Comparison of ENCODE assay signal across 19 mouse cellular contexts in the genomic region with DNA sequence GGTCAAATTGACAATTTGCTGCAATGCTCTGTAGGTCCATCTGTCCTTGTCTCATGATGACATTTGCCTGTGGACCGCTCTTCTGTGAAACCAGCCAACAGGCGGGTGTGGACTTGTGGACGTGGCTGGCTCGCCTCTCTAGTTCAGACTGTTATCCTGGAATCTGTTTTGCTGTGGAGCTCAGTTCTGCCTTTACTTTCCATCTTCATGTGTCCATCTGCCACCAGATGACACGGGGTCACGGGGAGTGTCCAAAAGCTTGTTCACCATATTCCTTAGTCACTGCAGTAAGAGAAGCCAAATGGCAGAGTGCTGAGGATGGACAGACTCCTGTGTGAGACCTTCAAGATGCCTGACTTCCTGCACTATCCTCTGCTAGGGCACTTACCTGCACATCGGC. TPM values are rescaled to one million over a fixed set of nuclear protein-coding genes. Genes with fewer than 3 reads are reported as not detected.
DNase-seq lines count a peak whose midpoint lies in the region; ATAC-seq and TF ChIP-seq lines count a peak whose summit lies in the region.
"Had no signal": no experiment of that assay in that cellular context is flagged by ENCODE, and none has a peak within 500 bp of the region (broad histone marks: within the 10 kb centered on the region; RNA-seq: fewer than 3 reads in every experiment).

No protein-coding gene starts in this region.

- H3K4me1 ChIP-seq in forebrain, embryonic 13.5 days = peaks cover 32% of the 10 kb centered on the region
- H3K4me1 ChIP-seq in forebrain, embryonic 10.5 days = no peaks in the 10 kb centered on the region
- H3K4me1 ChIP-seq in hindbrain, embryonic 10.5 days (replicated peaks) = peaks cover 15% of the 10 kb centered on the region
- H3K4me1 ChIP-seq in hindbrain, embryonic 16.5 days (ENCODE audit: control insufficient read depth, insufficient read depth, low read depth, low read length) = no peaks in the 10 kb centered on the region
- H3K4me1 ChIP-seq in midbrain, embryonic 13.5 days (replicated peaks) = peaks cover 27% of the 10 kb centered on the region
- H3K4me1 ChIP-seq in midbrain, embryonic 15.5 days = peaks cover 17% of the 10 kb centered on the region
- no peaks in the 10 kb centered on the region; the same call in 1 of the 2 replicates for H3K4me1 ChIP-seq in lung, postnatal 0 days (ENCODE audit: insufficient read depth, low read depth, low read length)
- H3K4me1 ChIP-seq: embryonic facial prominence, embryonic 13.5 days had no signal

- H3K4me3 ChIP-seq in forebrain, embryonic 13.5 days = no peak overlapping the region
- no peak overlapping the region for H3K4me3 ChIP-seq in forebrain, embryonic 10.5 days
- no peak overlapping the region for H3K4me3 ChIP-seq in hindbrain, embryonic 10.5 days
- H3K4me3 ChIP-seq in hindbrain, embryonic 16.5 days (ENCODE audit: low read length) = no peak overlapping the region
- H3K4me3 ChIP-seq in midbrain, embryonic 13.5 days (replicated peaks) = no peak overlapping the region
- H3K4me3 ChIP-seq in midbrain, embryonic 15.5 days = no peak overlapping the region
- H3K4me3 ChIP-seq in lung, postnatal 0 days (ENCODE audit: low read depth, low read length) = no peak overlapping the region
- H3K4me3 ChIP-seq: embryonic facial prominence, embryonic 13.5 days; gastrocnemius, adult 2 months; heart, embryonic 13.5 days had no signal

- no peak for DNase-seq in forebrain, embryonic 10.5 days (ENCODE audit: extremely low spot score, low spot score)
- no peak for DNase-seq in hindbrain, embryonic 10.5 days (ENCODE audit: low spot score)
- DNase-seq in lung, postnatal 0 days (ENCODE audit: low spot score) = no peak
- DNase-seq: adrenal gland, adult 2 months; adrenal gland, postnatal 25 days; cerebellum, adult 2 months; gastrocnemius, adult 2 months; gastrocnemius, postnatal 25 days; heart, postnatal 4 days; kidney, adult 8-10 months had no signal

- no peak for TF ChIP-seq CTCF in lung, postnatal 0 days (IDR thresholded peaks at IDR 0.05)

- no peak for TF ChIP-seq EP300 in lung, postnatal 0 days (IDR thresholded peaks at IDR 0.05)

- peaks cover 6% of the 10 kb centered on the region; the same call in 1 of the 2 replicates for H3K36me3 ChIP-seq in forebrain, embryonic 13.5 days (ENCODE audit: poor library complexity, severe bottlenecking)
- H3K36me3 ChIP-seq in forebrain, embryonic 10.5 days (replicated peaks) = peaks cover 2% of the 10 kb centered on the region; the same call in 1 of the 2 replicates
- H3K36me3 ChIP-seq in hindbrain, embryonic 10.5 days = no peaks in the 10 kb centered on the region
- no peaks in the 10 kb centered on the region for H3K36me3 ChIP-seq in hindbrain, embryonic 16.5 days (ENCODE audit: control insufficient read depth, insufficient read depth, low read length)
- no peaks in the 10 kb centered on the region for H3K36me3 ChIP-seq in midbrain, embryonic 13.5 days
- no peaks in the 10 kb centered on the region for H3K36me3 ChIP-seq in midbrain, embryonic 15.5 days (replicated peaks)
- no peaks in the 10 kb centered on the region for H3K36me3 ChIP-seq in lung, postnatal 0 days (ENCODE audit: insufficient read depth, low read length)
- H3K36me3 ChIP-seq: embryonic facial prominence, embryonic 13.5 days had no signal

- no peaks in the 10 kb centered on the region for H3K27me3 ChIP-seq in forebrain, embryonic 13.5 days
- H3K27me3 ChIP-seq in forebrain, embryonic 10.5 days (ENCODE audit: poor library complexity, severe bottlenecking) = no peaks in the 10 kb centered on the region
- H3K27me3 ChIP-seq in hindbrain, embryonic 10.5 days (ENCODE audit: insufficient read depth, poor library complexity, severe bottlenecking) = no peaks in the 10 kb centered on the region
- no peaks in the 10 kb centered on the region for H3K27me3 ChIP-seq in hindbrain, embryonic 16.5 days (replicated peaks; ENCODE audit: control insufficient read depth, insufficient read depth, low read length)
- H3K27me3 ChIP-seq in midbrain, embryonic 13.5 days = no peaks in the 10 kb centered on the region
- no peaks in the 10 kb centered on the region for H3K27me3 ChIP-seq in midbrain, embryonic 15.5 days (replicated peaks)
- H3K27me3 ChIP-seq in lung, postnatal 0 days (replicated peaks; ENCODE audit: insufficient read depth, low read length) = no peaks in the 10 kb centered on the region
- H3K27me3 ChIP-seq: embryonic facial prominence, embryonic 13.5 days; heart, embryonic 13.5 days had no signal

- no peak overlapping the region for H3K4me2 ChIP-seq in forebrain, embryonic 13.5 days
- H3K4me2 ChIP-seq in hindbrain, embryonic 16.5 days (ENCODE audit: low read length) = no peak overlapping the region
- H3K4me2 ChIP-seq in midbrain, embryonic 13.5 days (replicated peaks) = no peak overlapping the region
- H3K4me2 ChIP-seq in midbrain, embryonic 15.5 days = no peak overlapping the region
- no peak overlapping the region for H3K4me2 ChIP-seq in lung, postnatal 0 days (replicated peaks; ENCODE audit: low read depth, low read length)
- H3K4me2 ChIP-seq: embryonic facial prominence, embryonic 13.5 days; heart, embryonic 13.5 days; hindbrain, embryonic 14.5 days had no signal

- peak overlapping the region; percentile 22; the same call in 1 of the 2 replicates for H3K27ac ChIP-seq in forebrain, embryonic 13.5 days
- no peak overlapping the region for H3K27ac ChIP-seq in forebrain, embryonic 10.5 days
- H3K27ac ChIP-seq in hindbrain, embryonic 10.5 days = peak overlapping the region; percentile 24; the same call in 1 of the 2 replicates
- H3K27ac ChIP-seq in hindbrain, embryonic 16.5 days (ENCODE audit: low read depth, low read length) = no peak overlapping the region
- 0 out of 2 replicates have a peak overlapping the region, but pooled peaks have one; percentile 35 for H3K27ac ChIP-seq in midbrain, embryonic 13.5 days
- H3K27ac ChIP-seq in midbrain, embryonic 15.5 days = no peak overlapping the region
- no peak overlapping the region for H3K27ac ChIP-seq in lung, postnatal 0 days (ENCODE audit: low read length)
- H3K27ac ChIP-seq: embryonic facial prominence, embryonic 13.5 days; gastrocnemius, adult 2 months; heart, embryonic 13.5 days; hindbrain, embryonic 14.5 days had no signal

- H3K9ac ChIP-seq in forebrain, embryonic 13.5 days = no peak overlapping the region
- no peak overlapping the region for H3K9ac ChIP-seq in hindbrain, embryonic 16.5 days (ENCODE audit: low read depth, low read length)
- H3K9ac ChIP-seq in midbrain, embryonic 13.5 days (replicated peaks) = no peak overlapping the region
- no peak overlapping the region for H3K9ac ChIP-seq in midbrain, embryonic 15.5 days
- H3K9ac ChIP-seq in lung, postnatal 0 days (replicated peaks; ENCODE audit: low read depth) = no peak overlapping the region
- H3K9ac ChIP-seq: embryonic facial prominence, embryonic 13.5 days; heart, embryonic 13.5 days; hindbrain, embryonic 14.5 days had no signal

- no peak for ATAC-seq in forebrain, embryonic 13.5 days
- ATAC-seq in hindbrain, embryonic 16.5 days = no peak
- ATAC-seq in midbrain, embryonic 13.5 days = no peak
- ATAC-seq in midbrain, embryonic 15.5 days (replicated peaks) = no peak
- no peak for ATAC-seq in lung, postnatal 0 days
- ATAC-seq: inflammation-experienced regulatory T-cells, adult 6 months; intestine, postnatal 0 days had no signal

- no peaks in the 10 kb centered on the region for H3K9me3 ChIP-seq in forebrain, embryonic 13.5 days (replicated peaks)
- H3K9me3 ChIP-seq in forebrain, embryonic 10.5 days = no peaks in the 10 kb centered on the region
- no peaks in the 10 kb centered on the region for H3K9me3 ChIP-seq in hindbrain, embryonic 10.5 days
- H3K9me3 ChIP-seq in hindbrain, embryonic 16.5 days (ENCODE audit: control insufficient read depth, low read length) = no peaks in the 10 kb centered on the region
- no peaks in the 10 kb centered on the region for H3K9me3 ChIP-seq in midbrain, embryonic 13.5 days
- H3K9me3 ChIP-seq in midbrain, embryonic 15.5 days = no peaks in the 10 kb centered on the region
- H3K9me3 ChIP-seq in lung, postnatal 0 days (ENCODE audit: low read length) = no peaks in the 10 kb centered on the region
- H3K9me3 ChIP-seq: embryonic facial prominence, embryonic 13.5 days; heart, embryonic 13.5 days had no signal

- 93% methylated on average over 7 of the region's 7 CpGs for WGBS in forebrain, embryonic 13.5 days
- 91% methylated on average over 7 of the region's 7 CpGs for WGBS in forebrain, embryonic 10.5 days
- WGBS in hindbrain, embryonic 10.5 days = 88% methylated on average over 7 of the region's 7 CpGs
- 95% methylated on average over 7 of the region's 7 CpGs for WGBS in hindbrain, embryonic 16.5 days
- WGBS in midbrain, embryonic 13.5 days = 90% methylated on average over 7 of the region's 7 CpGs
- 92% methylated on average over 7 of the region's 7 CpGs for WGBS in midbrain, embryonic 15.5 days
- WGBS in lung, postnatal 0 days = 93% methylated on average over 7 of the region's 7 CpGs

RNA-seq across cellular contexts. Expression of a gene that starts 52.9 kb away (rescaled TPM):
- polyA plus RNA-seq in forebrain, embryonic 13.5 days (2015; fragmentation: Nextera tagmentation; extraction: Ambion mirVana) = 30.3 and 34.4 TPM in 2 replicates
- polyA plus RNA-seq in forebrain, embryonic 10.5 days (2016; fragmentation: Nextera tagmentation; extraction: Ambion mirVana) = 21.0 and 27.5 TPM in 2 replicates
- polyA plus RNA-seq in hindbrain, embryonic 10.5 days (2016; fragmentation: Nextera tagmentation; extraction: Ambion mirVana) = 18.3 and 20.0 TPM in 2 replicates
- 12.6 and 13.9 TPM in 2 replicates for polyA plus RNA-seq in hindbrain, embryonic 16.5 days (2015; fragmentation: Nextera tagmentation; extraction: Ambion mirVana)
- 15.9 and 18.0 TPM in 2 replicates for polyA plus RNA-seq in midbrain, embryonic 13.5 days (2015; fragmentation: Nextera tagmentation; extraction: Ambion mirVana)
- 10.2 and 12.4 TPM in 2 replicates for polyA plus RNA-seq in midbrain, embryonic 15.5 days (2015; fragmentation: Nextera tagmentation; extraction: Ambion mirVana)
- polyA plus RNA-seq in lung, postnatal 0 days (2015; fragmentation: Nextera tagmentation; extraction: Ambion mirVana) = 19.7 and 27.7 TPM in 2 replicates

Comparison
In these comparisons a context has a peak if more than half of its experiments do, and no peak if none do; other contexts are left out.
1. H3K27ac ChIP-seq: peak in forebrain, embryonic 13.5 days (single experiment), hindbrain, embryonic 10.5 days (single experiment) and midbrain, embryonic 13.5 days (single experiment); none in forebrain, embryonic 10.5 days (single experiment), hindbrain, embryonic 16.5 days (single experiment), midbrain, embryonic 15.5 days (single experiment) and lung, postnatal 0 days (single experiment).